Mouse (Mus musculus) MEL (cell line): ENCODE results near the gene Pygo2.

ENCODE experiments used
- CTCF ChIP-seq, 3 experiments: IDR thresholded peaks in 2 of 3; conservative IDR thresholded peaks in 1 of 3; 2 replicates each; pipeline ENCODE4 v1.5.1; 2011 to 2012; ENCODE audit warnings: low read length in 3 of 3, low read depth in 2 of 3, mild to moderate bottlenecking in 2 of 3, improper control_type of control experiment in 1 of 3, inconsistent platforms in 1 of 3, mixed read lengths in 1 of 3, moderate library complexity in 1 of 3; ENCODE audit not compliant: control insufficient read depth in 1 of 3, insufficient read depth in 1 of 3, poor library complexity in 1 of 3, severe bottlenecking in 1 of 3
- ELF1 ChIP-seq: IDR thresholded peaks from 2 replicates; pipeline ENCODE4 v1.6.1; 2014; ENCODE audit warnings: low read depth, mild to moderate bottlenecking, inconsistent platforms, low read length, improper control_type of control experiment, moderate library complexity
- HCFC1 ChIP-seq: IDR thresholded peaks from 2 replicates; pipeline ENCODE4 v1.6.1; 2012; ENCODE audit warnings: low read depth, mild to moderate bottlenecking, inconsistent platforms, low read length, improper control_type of control experiment, moderate library complexity
- MXI1 ChIP-seq: IDR thresholded peaks from 2 replicates; pipeline ENCODE4 v1.6.1; 2011; ENCODE audit warnings: mild to moderate bottlenecking, low read depth, low read length, improper control_type of control experiment
- NELFE ChIP-seq: IDR thresholded peaks from 2 replicates; pipeline ENCODE4 v1.6.1; 2011; ENCODE audit warnings: low read depth, low read length, improper control_type of control experiment

DNA sequence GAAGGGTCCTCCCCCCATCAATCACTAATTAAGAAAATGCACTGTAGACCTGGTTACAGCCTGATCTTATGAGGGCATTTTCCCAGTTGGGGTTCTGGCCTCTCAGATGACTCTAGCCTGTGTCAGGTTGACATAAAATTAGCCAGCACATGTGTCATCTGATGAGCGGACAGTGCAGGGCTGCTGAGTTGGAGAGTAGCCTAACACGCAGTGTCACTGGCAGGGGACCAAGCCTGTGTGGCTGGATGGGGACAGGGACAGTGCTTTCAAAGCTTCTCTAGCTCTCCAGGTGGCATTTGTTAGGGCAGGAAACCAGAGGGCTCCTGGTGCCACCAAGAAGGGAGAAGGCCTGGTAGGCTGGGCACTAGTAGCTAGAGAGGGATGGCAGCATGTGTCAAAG lies 10.7 kb downstream of the Pygo2 start:
- no peak for TF ChIP-seq CTCF (IDR thresholded peaks at IDR 0.05 in 2 of 3, conservative IDR thresholded peaks at IDR 0.05 in 1 of 3; ENCODE audit: control insufficient read depth in 1 of 3, insufficient read depth in 1 of 3, low read depth in 2 of 3, low read length in 3 of 3, poor library complexity in 1 of 3, severe bottlenecking in 1 of 3)
- no peak for TF ChIP-seq MXI1
- no peak for TF ChIP-seq ELF1
- no peak for TF ChIP-seq NELFE
- no peak for TF ChIP-seq HCFC1
